Mouse (Mus musculus) midbrain, embryonic 13.5 days (tissue): ENCODE results near the gene Dclre1b. TPM values are rescaled to one million over a fixed set of nuclear protein-coding genes. Genes with fewer than 3 reads are reported as not detected.
"Not testable (repeated sequence)": the region's sequence is repeated elsewhere in the genome, so short reads cannot be mapped to it uniquely, and the experiment has no call there.

Experiments used
- ATAC-seq: fragments of 200-750 bp; cut with Nextera tagmentation; 2 replicates; pipeline ENCODE4 v1.8.0; 2017; ENCODE audit warnings: mild to moderate bottlenecking, moderate TSS enrichment, moderate library complexity
- H3K27ac ChIP-seq: fragments of 300-500 bp; sonication (generic); 2 replicates; pipeline ENCODE4 v1.5.1; 2015; ENCODE audit warnings: inconsistent platforms, mild to moderate bottlenecking, moderate library complexity
- H3K27me3 ChIP-seq: fragments of 300-500 bp; sonication (generic); 2 replicates; pipeline ENCODE4 v1.6.1; 2015; ENCODE audit warnings: mild to moderate bottlenecking, inconsistent platforms
- H3K36me3 ChIP-seq: fragments of 300-500 bp; sonication (generic); 2 replicates; pipeline ENCODE4 v1.6.1; 2015; ENCODE audit warnings: mild to moderate bottlenecking, inconsistent platforms
- H3K4me1 ChIP-seq: fragments of 300-500 bp; sonication (generic); replicated peaks from 2 replicates; pipeline ENCODE4 v1.6.1; 2015; ENCODE audit warnings: inconsistent platforms
- H3K4me2 ChIP-seq: fragments of 300-500 bp; sonication (generic); replicated peaks from 2 replicates; pipeline ENCODE4 v1.6.1; 2015; ENCODE audit warnings: moderate library complexity, mild to moderate bottlenecking, inconsistent platforms
- H3K4me3 ChIP-seq: fragments of 300-500 bp; sonication (generic); replicated peaks from 2 replicates; pipeline ENCODE4 v1.5.1; 2015; ENCODE audit warnings: mild to moderate bottlenecking, inconsistent platforms
- H3K9ac ChIP-seq: fragments of 300-500 bp; sonication (generic); replicated peaks from 2 replicates; pipeline ENCODE4 v1.6.1; 2015; ENCODE audit warnings: mild to moderate bottlenecking, inconsistent platforms
- H3K9me3 ChIP-seq: fragments of 300-500 bp; sonication (generic); 2 replicates; pipeline ENCODE4 v1.6.1; 2016; ENCODE audit warnings: mild to moderate bottlenecking, inconsistent platforms
- WGBS: fragments of 180-500 bp; shearing (Covaris S2); methylation state at CpG from one replicate; pipeline ENCODE4 v1.1.7; 2015; 5-methylcytosine and 5-hydroxymethylcytosine counted together
- polyA plus RNA-seq: library from polyadenylated mRNA; unstranded; fragments of >200 nt; fragmentation: Nextera tagmentation; extraction: Ambion mirVana; gene quantifications from 2 replicates; pipeline ENCODE4 v1.2.1, GENCODE M21; 2015

Gene Dclre1b
- 23.7 and 30.0 TPM in 2 replicates for polyA plus RNA-seq

- H3K36me3 ChIP-seq = peaks cover 28% of the 10 kb centered on the region
- peak within 1 kb of the TSS; percentile 85 for H3K9ac ChIP-seq
- H3K27ac ChIP-seq = peak within 1 kb of the TSS; percentile 89
- H3K27me3 ChIP-seq = no peaks in the 10 kb centered on the region
- peak within 1 kb of the TSS; percentile 82 for H3K4me3 ChIP-seq
- peak within 1 kb of the TSS; percentile 87 for H3K4me2 ChIP-seq
- ATAC-seq = peak; percentile 99
- under 1% methylated on average over 62 of the region's 70 CpGs for WGBS
- H3K9me3 ChIP-seq = no peaks in the 10 kb centered on the region
- peaks cover 19% of the 10 kb centered on the region for H3K4me1 ChIP-seq
Measured at GRCm38 (mm10) chr3:103808891-103809798, at the start of gene Dclre1b, which contains the start of the genes Ap4b1 and Gm43064. Dclre1b (minus strand) TSS chr3:103809444. Ap4b1 (plus strand) TSS chr3:103809520. Gm43064 (plus strand) TSS chr3:103809573.

- no peak for ATAC-seq
- Histone ChIP-seq H3K4me2 (no peak overlapping the region), H3K4me1 (no peaks in the 10 kb centered on the region), H3K9me3 (no peaks in the 10 kb centered on the region), H3K27me3 (no peaks in the 10 kb centered on the region), H3K9ac (no peak overlapping the region), H3K36me3 (no peaks in the 10 kb centered on the region), H3K27ac (no peak overlapping the region), H3K4me3 (no peak overlapping the region)
- WGBS = 88% methylated on average over 6 of the region's 6 CpGs
Measured at GRCm38 (mm10) chr3:103857977-103858563, 48.8 kb upstream of the Dclre1b start.

DNA sequence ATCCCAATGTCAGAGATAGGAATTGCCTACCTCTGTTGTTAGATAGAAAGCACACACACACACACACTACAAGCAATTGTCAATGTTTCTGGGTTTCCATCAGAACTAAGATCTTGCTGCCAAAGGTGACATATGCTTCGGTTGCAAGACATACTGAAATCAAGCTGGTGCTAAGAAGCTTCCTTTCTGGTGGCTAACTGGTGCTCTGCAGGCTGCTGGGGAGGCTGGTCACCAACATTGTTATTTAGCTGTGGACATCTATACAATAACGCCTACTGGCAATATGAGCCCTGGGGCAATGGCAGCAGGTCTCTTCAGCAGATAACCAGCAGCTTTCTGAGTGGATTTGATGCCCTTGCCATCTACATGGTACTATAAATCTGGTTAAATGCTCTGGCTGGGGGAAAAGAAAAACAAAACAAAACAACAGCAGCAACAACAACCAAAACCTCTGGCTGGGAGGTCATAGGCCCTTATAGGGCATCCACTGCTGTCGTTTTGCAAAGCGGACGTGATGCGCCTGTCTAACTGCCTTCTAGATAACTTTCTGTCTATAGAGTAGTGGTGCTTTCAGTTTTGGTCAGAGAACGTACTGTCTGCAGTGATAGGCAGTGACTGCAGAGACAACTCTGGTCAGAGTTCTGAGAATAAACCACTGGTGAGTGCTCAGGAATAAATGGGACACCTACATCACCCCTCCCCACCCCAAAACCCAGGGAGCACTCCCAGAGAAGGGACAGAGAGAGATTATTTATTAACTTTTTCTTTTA is 48.0 kb upstream of the Dclre1b start:
- no peaks in the 10 kb centered on the region for H3K9me3 ChIP-seq
- no peak overlapping the region for H3K27ac ChIP-seq
- WGBS = 84% methylated on average over 7 of the region's 7 CpGs
- H3K27me3 ChIP-seq = no peaks in the 10 kb centered on the region
- no peak for ATAC-seq
- H3K4me3 ChIP-seq = no peak overlapping the region
- H3K36me3 ChIP-seq = no peaks in the 10 kb centered on the region
- no peak overlapping the region for H3K9ac ChIP-seq
- no peaks in the 10 kb centered on the region for H3K4me1 ChIP-seq
- no peak overlapping the region for H3K4me2 ChIP-seq

DNA sequence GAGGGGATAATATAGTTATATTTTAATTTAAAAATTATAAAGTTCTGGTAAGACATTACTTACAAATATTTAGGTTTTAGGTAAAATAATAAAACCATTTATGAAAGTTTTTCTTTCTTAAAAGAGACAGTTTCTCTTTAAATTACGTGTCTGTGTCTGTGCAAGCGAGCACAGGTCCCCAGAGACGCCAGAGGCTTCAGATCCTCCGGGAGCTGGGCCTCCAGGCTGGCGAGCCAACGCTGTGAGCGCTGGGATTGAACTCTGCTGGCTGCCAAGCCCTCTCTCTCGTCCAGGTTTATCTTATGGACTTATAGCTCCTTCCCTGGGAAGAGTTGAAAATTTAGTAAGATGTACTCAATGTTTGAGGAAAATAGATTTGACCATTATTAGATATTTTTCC is 44.6 kb upstream of the Dclre1b start:
- Histone ChIP-seq H3K9me3 (no peaks in the 10 kb centered on the region), H3K36me3 (no peaks in the 10 kb centered on the region), H3K27ac (no peak overlapping the region), H3K4me3 (no peak overlapping the region), H3K27me3 (no peaks in the 10 kb centered on the region), H3K4me1 (no peaks in the 10 kb centered on the region), H3K4me2 (no peak overlapping the region), H3K9ac (no peak overlapping the region)
- ATAC-seq = no peak
- WGBS = 57% methylated on average over 8 of the region's 8 CpGs

GRCm38 (mm10) chr3:103852565-103853299 is 43.5 kb upstream of the Dclre1b start:
- H3K9me3 ChIP-seq = no peaks in the 10 kb centered on the region
- ATAC-seq = no peak
- H3K4me3 ChIP-seq = no peak overlapping the region
- no peaks in the 10 kb centered on the region for H3K4me1 ChIP-seq
- no peak overlapping the region for H3K9ac ChIP-seq
- H3K27ac ChIP-seq = no peak overlapping the region
- H3K36me3 ChIP-seq = no peaks in the 10 kb centered on the region
- H3K4me2 ChIP-seq = no peak overlapping the region
- 76% methylated on average over 3 of the region's 3 CpGs for WGBS
- no peaks in the 10 kb centered on the region for H3K27me3 ChIP-seq

- Histone ChIP-seq H3K4me1 (no peaks in the 10 kb centered on the region), H3K9me3 (no peaks in the 10 kb centered on the region), H3K27ac (no peak overlapping the region), H3K4me2 (no peak overlapping the region), H3K36me3 (no peaks in the 10 kb centered on the region), H3K27me3 (no peaks in the 10 kb centered on the region), H3K4me3 (no peak overlapping the region), H3K9ac (no peak overlapping the region)
- no peak for ATAC-seq
- 90% methylated on average over 8 of the region's 8 CpGs for WGBS
Measured at GRCm38 (mm10) chr3:103851882-103852281, 42.6 kb upstream of the Dclre1b start.

DNA sequence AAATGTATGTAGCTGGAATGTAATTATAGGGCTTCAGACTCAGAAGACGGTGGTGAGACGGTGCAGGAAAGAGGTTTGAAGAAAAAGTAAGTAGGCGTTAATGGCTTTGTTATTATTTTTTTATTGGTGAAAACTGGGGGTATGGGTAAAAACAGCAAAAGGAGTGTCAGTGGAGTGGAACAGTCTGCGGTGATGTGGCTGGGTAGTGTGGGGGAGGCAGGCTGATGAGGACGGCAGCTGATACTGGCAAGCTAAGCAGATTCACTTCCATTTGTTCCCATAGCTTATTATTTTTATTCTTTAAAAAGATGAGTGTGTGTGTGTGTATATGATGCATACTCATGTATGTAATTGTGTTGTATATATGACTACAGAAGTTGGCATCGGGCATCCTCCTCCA is 42.2 kb upstream of the Dclre1b start:
- Histone ChIP-seq H3K4me3 (no peak overlapping the region), H3K27ac (no peak overlapping the region), H3K36me3 (no peaks in the 10 kb centered on the region), H3K9ac (no peak overlapping the region), H3K9me3 (no peaks in the 10 kb centered on the region), H3K4me2 (no peak overlapping the region), H3K4me1 (no peaks in the 10 kb centered on the region), H3K27me3 (no peaks in the 10 kb centered on the region)
- WGBS = 92% methylated on average over 6 of the region's 6 CpGs
- no peak for ATAC-seq

DNA sequence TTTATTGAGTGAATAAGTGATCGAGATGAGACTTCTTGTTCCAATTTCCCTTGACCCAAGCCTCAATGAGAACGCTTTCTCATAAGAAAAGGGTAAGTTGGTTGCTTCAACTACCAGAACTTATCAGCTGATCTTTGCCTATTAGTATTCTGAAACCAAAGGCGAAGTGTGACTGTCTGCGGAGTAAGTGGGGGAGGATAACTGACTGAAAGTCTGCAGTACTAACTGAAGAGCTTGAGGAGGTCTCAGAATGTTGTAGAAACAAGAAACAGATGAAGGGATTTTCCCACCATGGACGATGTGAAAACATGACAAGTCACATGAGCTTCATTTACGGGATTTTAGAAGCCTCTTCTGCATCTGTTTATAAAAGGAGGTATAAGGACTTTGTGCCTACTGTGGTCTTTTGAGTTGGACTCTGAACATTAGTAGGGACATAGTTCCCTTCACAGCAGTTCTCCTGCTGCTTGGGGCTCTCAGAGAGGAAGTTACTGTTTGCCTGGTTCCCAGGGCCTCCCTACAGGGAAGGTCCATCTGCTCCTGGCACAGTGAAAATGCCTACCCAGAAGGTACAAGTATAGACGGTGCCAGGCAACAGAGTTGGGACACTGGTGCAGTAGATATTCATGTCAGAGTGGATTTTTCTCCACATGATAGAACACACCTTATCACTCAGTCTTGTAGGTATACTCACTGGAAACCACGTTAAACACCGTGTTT is 41.6 kb upstream of the Dclre1b start:
- no peak overlapping the region for H3K27ac ChIP-seq
- no peak overlapping the region for H3K9ac ChIP-seq
- H3K9me3 ChIP-seq = no peaks in the 10 kb centered on the region
- WGBS = 84% methylated on average over 9 of the region's 9 CpGs
- no peaks in the 10 kb centered on the region for H3K27me3 ChIP-seq
- H3K4me2 ChIP-seq = no peak overlapping the region
- H3K4me1 ChIP-seq = no peaks in the 10 kb centered on the region
- no peaks in the 10 kb centered on the region for H3K36me3 ChIP-seq
- ATAC-seq = no peak
- H3K4me3 ChIP-seq = no peak overlapping the region

- H3K36me3 ChIP-seq, H3K4me2 ChIP-seq, H3K27ac ChIP-seq, ATAC-seq, H3K4me1 ChIP-seq, H3K27me3 ChIP-seq, H3K9ac ChIP-seq, H3K9me3 ChIP-seq, H3K4me3 ChIP-seq: not testable (repeated sequence)
- WGBS = 91% methylated on average over 7 of the region's 7 CpGs
Measured at GRCm38 (mm10) chr3:103840946-103841345, 31.7 kb upstream of the Dclre1b start.

GRCm38 (mm10) chr3:103840195-103840594 is 31.0 kb upstream of the Dclre1b start:
- H3K27ac ChIP-seq, H3K4me2 ChIP-seq, H3K36me3 ChIP-seq, H3K4me3 ChIP-seq, H3K9me3 ChIP-seq, H3K27me3 ChIP-seq, H3K4me1 ChIP-seq, ATAC-seq, H3K9ac ChIP-seq: not testable (repeated sequence)
- WGBS = 83% methylated on average over 3 of the region's 3 CpGs

GRCm38 (mm10) chr3:103839711-103840110 is 30.5 kb upstream of the Dclre1b start:
- no peak overlapping the region for H3K9ac ChIP-seq
- ATAC-seq = no peak
- no peaks in the 10 kb centered on the region for H3K27me3 ChIP-seq
- no peaks in the 10 kb centered on the region for H3K36me3 ChIP-seq
- no peaks in the 10 kb centered on the region for H3K9me3 ChIP-seq
- no peak overlapping the region for H3K27ac ChIP-seq
- no peaks in the 10 kb centered on the region for H3K4me1 ChIP-seq
- no peak overlapping the region for H3K4me2 ChIP-seq
- no peak overlapping the region for H3K4me3 ChIP-seq
- 94% methylated on average over 6 of the region's 6 CpGs for WGBS
